Mouse (Mus musculus) embryonic fibroblast, embryonic 13.5 days (primary cell): ENCODE data around the gene Camta1.

Experiments used
- CTCF ChIP-seq: IDR thresholded peaks from 2 replicates; pipeline ENCODE4 v1.5.1; 2011; ENCODE audit warnings: mild to moderate bottlenecking, control low read depth, low read length, moderate library complexity, borderline replicate concordance; ENCODE audit not compliant: insufficient read depth
- POLR2A ChIP-seq: IDR thresholded peaks from 2 replicates; pipeline ENCODE4 v1.6.1; 2011; ENCODE audit warnings: low read depth, mild to moderate bottlenecking, control low read depth, low read length, moderate library complexity

DNA sequence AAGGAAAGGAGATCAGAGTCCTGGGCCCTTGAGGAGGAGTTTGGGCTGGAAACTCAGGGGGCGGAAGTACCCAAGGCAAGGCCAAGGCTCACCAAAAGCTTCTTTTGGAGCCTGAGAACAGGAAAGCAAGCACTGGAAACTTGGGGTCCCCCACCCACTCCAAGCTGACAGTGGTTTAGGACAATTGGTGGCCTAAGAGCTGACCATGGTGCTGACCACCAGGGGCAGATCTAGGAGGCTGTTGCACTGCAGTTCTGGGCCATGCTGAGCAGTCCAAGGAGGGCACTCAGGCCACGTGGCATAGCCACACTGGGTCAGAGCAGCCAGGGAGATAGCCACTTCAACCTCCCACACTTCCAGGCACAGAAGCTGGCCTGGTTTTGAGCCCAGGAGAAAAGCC, 102.6 kb downstream of the Camta1 start:
- TF ChIP-seq CTCF (no peak), POLR2A (no peak)
